Mouse (Mus musculus): ENCODE measurements around the gene Lrrc75a. TPM values are rescaled to one million over a fixed set of nuclear protein-coding genes. Genes with fewer than 3 reads are reported as not detected.
A peak's percentile ranks its signal among the peaks of the same experiment; 100 is the strongest.

Gene Lrrc75a
- total RNA-seq, 2 experiments from 2014 or later: 12.0 to 12.3 TPM

DNA sequence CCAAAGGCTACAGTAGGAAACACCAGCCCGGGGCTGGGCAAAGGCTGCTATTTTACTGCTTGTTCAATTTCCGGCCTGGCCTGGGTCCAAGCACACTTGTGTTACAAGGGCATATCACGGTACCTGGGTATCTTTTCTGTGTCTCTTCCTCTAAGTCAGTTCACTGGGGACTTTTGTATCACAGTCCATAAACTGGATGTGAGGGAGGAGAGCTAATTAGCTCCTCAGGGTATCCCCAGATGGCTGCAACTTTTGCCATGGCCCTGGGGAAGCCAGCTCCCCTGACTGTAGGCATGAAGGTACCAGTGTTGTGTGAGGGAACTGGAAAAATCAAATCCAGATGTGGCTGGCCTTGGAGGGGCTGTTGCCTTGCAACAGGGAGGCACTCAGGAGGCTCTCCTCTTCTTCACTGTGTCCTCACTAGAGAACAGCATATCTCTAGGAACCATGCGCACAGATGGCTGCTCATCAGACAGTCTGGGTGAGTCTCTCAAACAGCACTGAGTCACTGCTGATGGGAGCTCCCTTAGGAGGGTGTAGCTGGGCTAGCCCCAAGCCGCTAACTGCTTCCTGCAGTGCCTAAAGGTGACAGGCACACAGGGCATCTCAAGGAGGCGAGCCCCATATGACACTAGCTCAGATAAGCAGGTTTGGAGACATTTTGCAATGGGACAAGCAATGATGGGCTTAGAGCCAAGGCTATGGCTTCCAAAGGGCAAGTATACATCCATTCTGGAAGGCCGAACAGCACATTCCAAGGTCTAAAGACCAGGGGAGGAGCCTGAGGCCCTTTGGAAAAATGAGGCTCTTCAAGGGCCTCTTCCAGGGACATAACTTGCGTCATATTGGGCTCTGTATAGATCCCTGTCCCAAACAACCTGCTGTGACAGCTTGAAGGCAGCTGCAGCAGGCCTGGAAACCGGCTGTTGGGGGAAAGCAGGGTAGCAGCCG is 23.7 kb downstream of the Lrrc75a start:
- peak; percentile 71 to 72 for DNase-seq
- intact Hi-C loops (cut with DNase I): no loop called here

GRCm38 (mm10) chr11:62622850-62623249 is 25.5 kb downstream of the Lrrc75a start:
- no peak for DNase-seq
- intact Hi-C loops (cut with DNase I): no loop called here

DNA sequence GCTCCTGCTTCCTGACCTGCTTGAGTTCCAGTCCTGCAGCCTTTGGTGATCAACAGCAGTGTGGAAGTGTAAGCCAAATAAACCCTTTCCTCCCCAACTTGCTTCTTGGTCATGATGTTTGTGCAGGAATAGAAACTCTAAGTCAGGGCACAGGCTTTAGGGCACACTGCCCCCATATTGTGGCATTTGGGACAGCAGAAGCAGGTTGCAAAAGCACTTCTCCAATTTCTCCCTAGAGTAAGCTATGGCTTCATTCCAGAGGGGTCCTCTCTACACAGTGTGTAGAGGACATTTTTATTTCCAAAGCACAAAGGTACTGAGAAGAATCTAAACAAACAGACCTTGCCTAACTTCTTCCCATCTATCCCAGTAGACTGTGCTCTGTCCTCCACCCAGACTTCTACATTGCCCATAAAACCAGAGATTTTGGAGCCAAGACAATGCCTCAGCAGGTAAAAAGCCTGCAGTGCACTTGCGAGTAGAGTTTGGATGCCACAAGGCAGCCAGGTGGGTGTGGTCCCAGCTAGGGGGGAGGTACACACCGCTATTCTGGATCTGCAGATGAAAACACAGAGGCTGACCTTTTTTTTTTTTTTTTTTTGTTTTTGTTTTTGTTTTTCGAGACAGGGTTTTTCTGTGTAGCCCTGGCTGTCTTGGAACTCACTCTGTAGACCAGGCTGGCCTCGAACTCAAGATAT is 26.6 kb downstream of the Lrrc75a start:
- intact Hi-C loops (cut with DNase I): no loop called here

GRCm38 (mm10) chr11:62621079-62621478 is 27.2 kb downstream of the Lrrc75a start:
- DNase-seq: no peak
- intact Hi-C loops (cut with DNase I): no loop called here

More for the DNA sequence above, 26.6 kb downstream of the Lrrc75a start:
- DNase-seq: no peak

- DNase-seq: no peak
- intact Hi-C loops (cut with DNase I): no loop called here
Observed at GRCm38 (mm10) chr11:62615456-62615855, 32.9 kb downstream of the Lrrc75a start.

- intact Hi-C loops (cut with DNase I): no loop called here
- no peak for DNase-seq
Observed at GRCm38 (mm10) chr11:62614876-62615410, 33.4 kb downstream of the Lrrc75a start.

DNA sequence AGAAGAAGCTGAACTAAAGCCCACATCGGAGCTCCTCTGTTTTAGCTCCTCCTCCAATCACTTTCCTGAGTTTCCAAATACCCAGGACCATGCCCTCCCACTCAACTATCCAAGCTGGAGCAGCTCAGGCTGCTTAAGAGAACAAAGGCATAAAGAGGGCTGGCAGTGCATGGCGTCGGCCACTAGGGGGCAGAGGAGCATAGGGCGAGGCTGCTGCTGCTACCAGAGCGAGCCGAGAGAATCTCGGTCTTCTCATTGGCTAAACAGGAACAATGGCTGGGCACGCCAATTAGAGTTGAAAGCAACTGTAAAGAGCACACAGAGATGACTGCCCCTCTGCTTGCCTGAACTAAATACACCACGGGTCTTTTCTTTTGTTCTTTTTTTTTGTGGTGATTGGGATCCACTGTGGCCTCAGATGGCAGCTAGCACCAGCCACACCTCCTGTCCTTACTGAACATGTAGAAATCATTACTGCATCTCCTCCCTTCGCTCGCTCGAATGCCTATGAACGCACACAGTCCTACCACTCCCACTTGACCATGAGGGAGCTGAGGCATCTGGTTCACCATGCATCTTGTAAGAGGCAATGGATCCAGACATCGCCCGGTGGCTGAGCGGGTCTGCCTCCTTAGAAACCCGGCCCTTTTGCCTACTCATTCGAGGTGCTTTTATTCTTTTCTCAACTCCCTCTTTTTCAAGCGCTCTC is 34.5 kb downstream of the Lrrc75a start:
- intact Hi-C loops (cut with DNase I): loop anchor here (1.0 kb wide), 2 partner anchors 34 to 61 kb away; partner anchors contain the start of genes Lrrc75a and Mmgt2
- DNase-seq: peak; percentile 96 to 97

DNA sequence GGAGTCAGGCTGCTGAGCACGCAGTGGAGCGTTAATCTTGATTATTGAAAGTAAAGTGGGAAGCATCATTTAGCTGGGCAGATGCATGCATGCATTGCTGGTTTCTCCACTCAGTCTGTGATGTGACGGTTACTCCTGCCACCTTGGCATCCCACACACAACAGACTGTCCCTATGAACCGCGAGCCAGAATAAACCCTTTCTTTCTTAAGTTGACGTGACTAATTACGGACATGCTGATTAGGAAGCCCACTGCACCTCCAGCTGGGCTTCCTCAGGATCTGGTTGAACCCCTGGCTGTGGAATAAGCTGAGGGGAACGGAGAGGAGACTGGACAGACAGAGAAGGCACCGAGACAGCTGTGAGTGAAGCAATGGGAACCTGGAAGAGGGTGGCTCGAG is 35.7 kb downstream of the Lrrc75a start:
- DNase-seq: no peak
- intact Hi-C loops (cut with DNase I): loop anchor here (1.0 kb wide), 2 partner anchors 36 to 63 kb away; partner anchors contain the start of genes Lrrc75a and Mmgt2

- DNase-seq: no peak
- intact Hi-C loops (cut with DNase I): no loop called here
Observed at GRCm38 (mm10) chr11:62610304-62610703, 38.0 kb downstream of the Lrrc75a start.

- DNase-seq: no peak
- intact Hi-C loops (cut with DNase I): no loop called here
Observed at GRCm38 (mm10) chr11:62608826-62609675, 39.3 kb downstream of the Lrrc75a start.

DNA sequence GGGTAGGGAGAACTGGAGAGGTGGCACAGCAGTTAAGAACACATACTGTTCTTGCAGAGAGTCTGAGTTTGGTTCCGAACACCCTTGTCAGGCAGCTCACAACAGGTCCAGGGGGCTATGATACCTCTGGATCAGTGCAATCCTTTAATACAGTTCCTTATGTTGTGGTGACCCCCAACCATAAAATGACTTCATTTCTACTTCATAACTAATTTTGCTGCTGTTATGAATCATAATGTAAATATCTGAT is 40.4 kb downstream of the Lrrc75a start:
- no peak for DNase-seq
- intact Hi-C loops (cut with DNase I): no loop called here

- no peak for DNase-seq
- intact Hi-C loops (cut with DNase I): no loop called here
Observed at GRCm38 (mm10) chr11:62607170-62607951, 41.0 kb downstream of the Lrrc75a start.

DNA sequence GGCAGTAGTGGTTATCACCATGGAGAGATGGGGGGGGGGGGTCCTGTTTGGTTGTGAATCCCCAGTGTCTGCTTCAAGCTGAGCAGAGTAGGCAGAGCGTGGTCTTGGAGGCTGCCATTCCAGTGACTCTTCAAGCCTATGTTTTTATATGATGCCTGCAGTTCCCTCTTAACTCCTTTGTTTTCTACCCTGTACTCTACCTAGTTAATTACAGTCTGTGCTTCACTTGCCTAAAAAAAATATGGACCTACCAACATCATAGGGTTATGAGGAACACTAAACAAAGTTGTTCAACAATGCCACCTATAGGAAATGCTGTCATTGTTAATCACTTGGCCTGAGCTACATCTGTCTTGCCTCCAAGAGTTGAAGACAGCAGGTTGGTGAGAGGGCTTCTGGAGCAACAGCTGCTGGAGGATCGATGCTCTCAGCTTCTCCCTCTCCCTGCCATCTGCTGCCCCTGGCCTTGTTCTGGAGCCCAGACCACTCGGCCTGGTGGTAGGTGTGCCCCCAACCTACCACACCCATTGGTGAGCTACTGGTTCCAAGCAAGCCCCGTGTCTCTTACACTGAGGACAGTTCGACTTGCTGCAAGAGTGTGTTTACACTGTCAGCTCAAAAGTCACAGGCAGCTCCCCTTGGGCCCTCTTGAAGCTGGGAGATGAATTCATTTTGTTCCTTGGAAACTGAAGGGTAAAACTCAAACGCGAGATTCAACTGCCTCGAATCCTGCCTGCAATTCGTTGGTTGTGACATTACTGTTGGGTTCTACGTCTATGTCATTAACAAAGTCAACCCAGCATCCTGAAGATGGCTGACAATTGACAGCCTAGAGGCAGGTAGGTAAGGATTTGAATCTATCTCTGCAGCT is 41.8 kb downstream of the Lrrc75a start:
- intact Hi-C loops (cut with DNase I): no loop called here

DNA sequence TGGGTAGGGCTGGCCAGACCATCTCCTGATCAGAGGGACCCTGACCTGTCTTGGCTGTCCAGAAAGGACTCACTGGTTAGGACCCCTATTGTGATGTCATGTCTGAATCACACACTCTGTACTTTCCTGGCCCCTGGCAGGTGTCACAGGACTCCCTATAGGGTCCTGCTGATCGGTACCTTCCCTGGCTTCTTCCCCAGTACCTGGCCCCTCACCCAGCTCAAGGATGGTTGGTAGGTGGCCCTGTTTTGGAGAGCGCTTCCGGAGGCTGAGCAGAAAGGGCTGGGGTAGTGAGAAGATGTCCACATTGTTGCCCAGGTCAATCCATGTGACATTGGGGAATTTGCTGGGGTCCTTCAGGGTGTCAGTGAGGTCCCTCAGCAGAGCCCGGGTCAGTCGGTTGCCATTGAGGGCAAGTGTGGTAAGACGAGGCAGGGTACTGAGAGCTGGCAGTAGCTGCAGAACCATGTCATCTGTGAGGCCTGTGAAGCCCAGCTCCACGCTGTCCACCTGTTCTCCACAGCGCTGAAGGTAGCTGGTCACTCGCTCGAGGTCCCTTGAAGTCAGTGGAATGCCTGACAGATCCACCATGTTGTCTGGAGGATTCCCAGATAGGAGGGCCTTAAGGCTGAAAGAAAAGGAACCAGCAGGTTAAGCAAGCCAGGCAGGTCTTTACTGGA is 42.6 kb downstream of the Lrrc75a start:
- no peak for DNase-seq
- intact Hi-C loops (cut with DNase I): no loop called here

More for the DNA sequence above, 41.8 kb downstream of the Lrrc75a start:
- no peak for DNase-seq

DNA sequence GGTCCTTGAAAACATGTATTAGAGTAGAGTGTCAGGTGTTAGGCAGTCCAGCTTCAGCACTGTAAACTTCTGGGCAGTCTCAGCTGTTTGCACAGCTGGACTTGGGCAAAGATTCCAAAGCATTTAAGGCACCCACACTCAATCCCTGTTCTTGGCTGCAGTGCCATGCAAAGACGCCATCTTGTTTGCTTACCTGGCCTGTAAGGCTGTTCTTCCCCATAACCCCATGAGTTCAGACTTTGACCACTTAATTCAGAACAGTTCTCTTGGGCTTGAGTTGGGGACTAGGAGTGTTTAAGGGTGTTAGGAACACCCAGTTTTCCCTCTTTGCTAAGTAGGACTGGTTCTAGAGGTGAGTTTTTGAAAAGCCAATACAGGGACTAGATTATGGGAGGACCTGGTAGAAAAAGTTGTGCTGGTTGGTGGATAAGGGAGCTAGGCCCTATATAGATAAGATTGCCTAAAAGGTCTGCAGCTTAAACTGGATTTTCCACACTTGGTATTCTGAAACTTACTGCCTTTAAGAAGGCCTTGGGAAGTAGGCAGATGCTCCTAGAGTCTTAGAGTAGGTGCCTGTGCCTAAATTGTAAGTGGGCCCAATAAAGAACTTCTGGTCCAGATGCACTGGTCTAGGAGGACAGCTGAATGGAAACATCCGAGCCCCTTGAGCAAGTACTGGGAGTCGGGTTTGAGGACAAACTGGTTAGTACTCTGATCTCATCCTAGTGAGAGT is 43.3 kb downstream of the Lrrc75a start:
- no peak for DNase-seq

GRCm38 (mm10) chr11:62604123-62604706 is 44.1 kb downstream of the Lrrc75a start:
- DNase-seq: no peak
- intact Hi-C loops (cut with DNase I): loop anchor here (5.0 kb wide), 1 partner anchor 147 kb away; the partner anchor contains the start of genes Ncor1 and Pigl

More for the DNA sequence above, 43.3 kb downstream of the Lrrc75a start:
- intact Hi-C loops (cut with DNase I): loop anchor here (5.0 kb wide), 1 partner anchor 148 kb away; the partner anchor contains the start of genes Ncor1 and Pigl

Measured in heart, postnatal 10 days (tissue).